Mouse (Mus musculus): ENCODE measurements around the gene Rexo1.

DNA sequence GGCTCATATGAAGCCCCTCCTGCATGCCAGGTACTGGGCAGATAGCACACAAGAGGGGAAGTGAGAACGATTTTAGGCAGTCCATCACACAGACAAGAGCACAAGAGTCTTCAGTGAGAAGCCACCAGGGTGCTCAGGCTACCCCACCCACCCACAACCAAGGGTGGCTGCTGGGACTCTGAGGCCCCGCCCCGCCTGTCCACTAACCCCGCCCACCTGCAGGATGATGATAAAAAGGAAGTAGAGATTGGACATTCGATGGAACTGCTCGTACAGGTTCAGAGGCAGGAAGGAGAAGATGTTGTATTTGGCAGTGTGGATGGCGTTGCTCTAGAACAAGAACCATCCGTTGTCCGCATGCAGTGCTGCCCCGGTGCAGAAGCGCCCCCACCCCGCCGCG is 26.3 kb downstream of the Rexo1 start:
- no peak for TF ChIP-seq HCFC1 (IDR thresholded peaks at IDR 0.05; ENCODE audit: borderline replicate concordance, insufficient read depth, low read length)
- TF ChIP-seq ZNF384 (IDR thresholded peaks at IDR 0.05; ENCODE audit: low read depth, low read length), result no peak
